Comparison of ENCODE assay signal across 8 mouse cellular contexts in the genomic region with DNA sequence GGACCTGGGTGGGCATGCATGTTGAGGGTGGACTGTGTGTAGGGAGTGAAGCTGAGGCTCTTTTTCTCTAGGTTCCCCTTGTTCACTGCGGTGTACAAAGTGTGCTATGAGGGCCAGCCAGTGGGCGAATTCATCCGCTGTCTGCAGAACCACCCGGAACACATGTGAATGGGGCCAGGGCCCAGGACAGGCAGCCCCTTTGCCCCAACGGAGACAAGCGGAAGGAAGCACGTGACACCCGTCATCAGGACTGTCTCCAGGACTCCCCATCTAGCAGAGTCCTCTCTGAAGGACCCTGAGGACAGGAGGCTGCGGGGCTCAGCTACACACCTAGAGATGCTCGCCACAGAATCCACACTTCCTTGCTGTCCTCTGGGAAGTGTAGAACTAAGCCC. TPM values are rescaled to one million over a fixed set of nuclear protein-coding genes. Genes with fewer than 3 reads are reported as not detected.
DNase-seq lines count a peak whose midpoint lies in the region; ATAC-seq and TF ChIP-seq lines count a peak whose summit lies in the region.

No protein-coding gene starts in this region.

- peaks cover 3% of the 10 kb centered on the region; the same call in 1 of the 2 replicates for H3K36me3 ChIP-seq in heart, adult 2 months (ENCODE audit: control insufficient read depth, insufficient read depth, low read length)
- peaks cover under 1% of the 10 kb centered on the region for H3K36me3 ChIP-seq in spleen, adult 2 months (ENCODE audit: control insufficient read depth, insufficient read depth, low read length)
- peaks cover 8% of the 10 kb centered on the region for H3K36me3 ChIP-seq in limb, embryonic 15.5 days

- H3K9me3 ChIP-seq in limb, embryonic 15.5 days = no peaks in the 10 kb centered on the region

- peaks cover 14% of the 10 kb centered on the region for H3K4me1 ChIP-seq in heart, adult 2 months (ENCODE audit: control insufficient read depth, insufficient read depth, low read length)
- H3K4me1 ChIP-seq in spleen, adult 2 months (ENCODE audit: control insufficient read depth, insufficient read depth, insufficient read length) = peaks cover 8% of the 10 kb centered on the region; the same call in 1 of the 2 replicates
- H3K4me1 ChIP-seq in limb, embryonic 15.5 days = peaks cover 26% of the 10 kb centered on the region

- no peaks in the 10 kb centered on the region for H3K27me3 ChIP-seq in heart, adult 2 months (ENCODE audit: control insufficient read depth, insufficient read depth, low read length)
- H3K27me3 ChIP-seq in spleen, adult 2 months (ENCODE audit: control insufficient read depth, insufficient read depth, low read length) = no peaks in the 10 kb centered on the region
- no peaks in the 10 kb centered on the region for H3K27me3 ChIP-seq in limb, embryonic 15.5 days

- DNase-seq in heart, adult 2 months = peak in 1 of 2 experiments; percentile 34
- no peak for DNase-seq in heart, postnatal 10 days
- no peak for DNase-seq in spleen, adult 2 months (ENCODE audit: low read depth in 1 of 2, low spot score in 2 of 2)
- DNase-seq in spleen, postnatal 14 days (ENCODE audit: low spot score in 2 of 2) = no peak
- DNase-seq in embryo, embryonic 9.5 days (ENCODE audit: extremely low spot score) = no peak
- DNase-seq in embryo, embryonic 10.5 days (ENCODE audit: low spot score) = no peak
- no peak for DNase-seq in gastrocnemius, postnatal 4 days (ENCODE audit: low spot score in 2 of 2)

- H3K27ac ChIP-seq in heart, adult 2 months = peak overlapping the region; percentile 95
- peak overlapping the region; percentile 59 for H3K27ac ChIP-seq in spleen, adult 2 months (ENCODE audit: insufficient read depth, low read length)
- H3K27ac ChIP-seq in limb, embryonic 15.5 days = peak overlapping the region; percentile 78

- H3K4me2 ChIP-seq in limb, embryonic 15.5 days = no peak overlapping the region

- H3K9ac ChIP-seq in heart, adult 2 months (ENCODE audit: low read depth, low read length) = no peak overlapping the region; the same call in 1 of the 2 replicates
- no peak overlapping the region for H3K9ac ChIP-seq in limb, embryonic 15.5 days

- TF ChIP-seq CTCF in heart, adult 2 months (IDR thresholded peaks at IDR 0.05) = no peak
- no peak for TF ChIP-seq CTCF in spleen, adult 2 months (IDR thresholded peaks at IDR 0.05; ENCODE audit: extremely low read depth, insufficient read depth, insufficient read length, insufficient replicate concordance)

- ATAC-seq in limb, embryonic 15.5 days (ENCODE audit: insufficient number of reproducible peaks, low FRiP score, low TSS enrichment, low read depth) = no peak

- TF ChIP-seq POLR2A in heart, adult 2 months (IDR thresholded peaks at IDR 0.05; ENCODE audit: insufficient read depth, low read depth, low read length) = 0 out of 2 replicates have a peak, but pooled peaks have one; percentile 27
- no peak for TF ChIP-seq POLR2A in spleen, adult 2 months (IDR thresholded peaks at IDR 0.05; ENCODE audit: low read depth, low read length)

- 17% methylated on average over 10 of the region's 10 CpGs for WGBS in heart, adult 2 months
- WGBS in spleen, adult 2 months = 55% methylated on average over 10 of the region's 10 CpGs
- WGBS in limb, embryonic 15.5 days = 66% methylated on average over 10 of the region's 10 CpGs

- 0 out of 2 replicates have a peak, but pooled peaks have one; percentile 5 for TF ChIP-seq EP300 in heart, adult 2 months (IDR thresholded peaks at IDR 0.05; ENCODE audit: insufficient read depth, low read depth, low read length)

- H3K79me2 ChIP-seq in heart, adult 2 months (replicated peaks; ENCODE audit: control insufficient read depth, insufficient read depth, low read length) = no peaks in the 10 kb centered on the region; the same call in 1 of the 2 replicates

- no peak overlapping the region for H3K4me3 ChIP-seq in heart, adult 2 months
- no peak overlapping the region for H3K4me3 ChIP-seq in spleen, adult 2 months (ENCODE audit: extremely low read depth, insufficient read depth, insufficient read length)
- H3K4me3 ChIP-seq in limb, embryonic 15.5 days = no peak overlapping the region

- intact Hi-C loops in heart, adult 2 months (cut with DNase I) = no loop called here
- intact Hi-C loops in heart, postnatal 10 days (cut with DNase I) = no loop called here

RNA-seq across cellular contexts. Expression of gene Cox14, which starts 2.3 kb away (rescaled TPM):
- total RNA-seq in heart, adult 2 months (2021) = 100 to 1,000 TPM; 215 to 236 TPM
- polyA plus RNA-seq in heart, adult 2 months (2012; rRNA removed) = 326 and 358 TPM in 2 replicates
- total RNA-seq in heart, postnatal 10 days (2021) = 100 to 1,000 TPM; 212 to 221 TPM
- polyA plus RNA-seq in spleen, adult 2 months (2012; rRNA removed) = 109 and 168 TPM in 2 replicates
- 162 and 175 TPM in 2 replicates for polyA plus RNA-seq in limb, embryonic 15.5 days (2015; fragmentation: Nextera tagmentation; extraction: Ambion mirVana)
- 100 to 1,000 TPM; 125 to 144 TPM for total RNA-seq in gastrocnemius, postnatal 4 days (2021)

RNA-seq across cellular contexts. Expression of gene Gpd1, which starts 5.8 kb away (rescaled TPM):
- 10 to 100 TPM; 51.4 to 64.6 TPM for total RNA-seq in heart, adult 2 months (2021)
- polyA plus RNA-seq in heart, adult 2 months (2012; rRNA removed) = 125 and 177 TPM in 2 replicates
- total RNA-seq in heart, postnatal 10 days (2021) = 100 to 1,000 TPM in 1 of 2 experiments, 10 to 100 TPM in 1; 74.8 to 238 TPM
- 5.3 and 8.5 TPM in 2 replicates for polyA plus RNA-seq in spleen, adult 2 months (2012; rRNA removed)
- 0.42 and 4.3 TPM in 2 replicates for polyA plus RNA-seq in limb, embryonic 15.5 days (2015; fragmentation: Nextera tagmentation; extraction: Ambion mirVana)
- 100 to 1,000 TPM; 201 to 212 TPM for total RNA-seq in gastrocnemius, postnatal 4 days (2021)

RNA-seq across cellular contexts. Expression of gene Gm17349, which starts 17.8 kb away (rescaled TPM):
- 1 to 10 TPM; 3.7 to 4.1 TPM for total RNA-seq in heart, adult 2 months (2021)
- not detected in 2 replicates for polyA plus RNA-seq in heart, adult 2 months (2012; rRNA removed)
- 1 to 10 TPM; 4.7 to 5.5 TPM for total RNA-seq in heart, postnatal 10 days (2021)
- 0.80 and 1.0 TPM in 2 replicates for polyA plus RNA-seq in spleen, adult 2 months (2012; rRNA removed)
- polyA plus RNA-seq in limb, embryonic 15.5 days (2015; fragmentation: Nextera tagmentation; extraction: Ambion mirVana) = not detected in 2 replicates
- 1 to 10 TPM; 2.5 to 2.9 TPM for total RNA-seq in gastrocnemius, postnatal 4 days (2021)

RNA-seq across cellular contexts. Expression of gene Smarcd1, which starts 21.2 kb away (rescaled TPM):
- 10 to 100 TPM; 20.1 to 20.6 TPM for total RNA-seq in heart, adult 2 months (2021)
- 39.0 and 58.0 TPM in 2 replicates for polyA plus RNA-seq in heart, adult 2 months (2012; rRNA removed)
- total RNA-seq in heart, postnatal 10 days (2021) = 10 to 100 TPM; 39.2 to 40.2 TPM
- polyA plus RNA-seq in spleen, adult 2 months (2012; rRNA removed) = 24.7 and 35.0 TPM in 2 replicates
- polyA plus RNA-seq in limb, embryonic 15.5 days (2015; fragmentation: Nextera tagmentation; extraction: Ambion mirVana) = 25.0 and 29.9 TPM in 2 replicates
- total RNA-seq in gastrocnemius, postnatal 4 days (2021) = 10 to 100 TPM; 26.9 to 34.7 TPM

RNA-seq across cellular contexts. Expression of gene Cers5, which starts 49.6 kb away (rescaled TPM):
- 10 to 100 TPM; 17.4 to 17.9 TPM for total RNA-seq in heart, adult 2 months (2021)
- 21.6 and 27.9 TPM in 2 replicates for polyA plus RNA-seq in heart, adult 2 months (2012; rRNA removed)
- 10 to 100 TPM; 26.4 to 28.1 TPM for total RNA-seq in heart, postnatal 10 days (2021)
- polyA plus RNA-seq in spleen, adult 2 months (2012; rRNA removed) = 27.2 and 30.0 TPM in 2 replicates
- 83.6 and 84.8 TPM in 2 replicates for polyA plus RNA-seq in limb, embryonic 15.5 days (2015; fragmentation: Nextera tagmentation; extraction: Ambion mirVana)
- 10 to 100 TPM; 24.3 to 27.5 TPM for total RNA-seq in gastrocnemius, postnatal 4 days (2021)
